Mouse (Mus musculus) lung, postnatal 0 days (tissue): Measurements from ENCODE around the gene Cfdp1. TPM values are rescaled to one million over a fixed set of nuclear protein-coding genes. Genes with fewer than 3 reads are reported as not detected.

Experiments used
- ATAC-seq: fragments of 200-750 bp; cut with Nextera tagmentation; 2 replicates; pipeline ENCODE4 v1.8.0; 2017; ENCODE audit warnings: moderate library complexity
- DNase-seq: peaks from one replicate; pipeline ENCODE4 v3.0.0-alpha.2; 2016; ENCODE audit warnings: low spot score
- H3K27ac ChIP-seq: fragments of 300-500 bp; sonication (generic); 2 replicates; pipeline ENCODE4 v1.5.1; 2014; ENCODE audit warnings: antibody characterized with exemption, mild to moderate bottlenecking, low read length, mixed read lengths
- H3K27me3 ChIP-seq: fragments of 300-500 bp; sonication (generic); replicated peaks from 2 replicates; pipeline ENCODE4 v1.6.1; 2014; ENCODE audit warnings: low read length, mixed read lengths; ENCODE audit not compliant: insufficient read depth
- H3K36me3 ChIP-seq: fragments of 300-500 bp; sonication (generic); 2 replicates; pipeline ENCODE4 v1.6.1; 2014; ENCODE audit warnings: low read length, mixed read lengths; ENCODE audit not compliant: insufficient read depth
- H3K4me1 ChIP-seq: fragments of 300-500 bp; sonication (generic); 2 replicates; pipeline ENCODE4 v1.6.1; 2014; ENCODE audit warnings: antibody characterized with exemption, low read depth, low read length, mixed read lengths; ENCODE audit not compliant: insufficient read depth
- H3K4me2 ChIP-seq: fragments of 300-500 bp; sonication (generic); replicated peaks from 2 replicates; pipeline ENCODE4 v1.6.1; 2014; ENCODE audit warnings: low read depth, mild to moderate bottlenecking, low read length, moderate library complexity, mixed read lengths
- H3K4me3 ChIP-seq: fragments of 300-500 bp; sonication (generic); 2 replicates; pipeline ENCODE4 v1.5.1; 2014; ENCODE audit warnings: low read depth, low read length
- H3K9ac ChIP-seq: fragments of 300-500 bp; sonication (generic); replicated peaks from 2 replicates; pipeline ENCODE4 v1.6.1; 2014; ENCODE audit warnings: low read depth, mild to moderate bottlenecking
- H3K9me3 ChIP-seq: fragments of 300-500 bp; sonication (generic); 2 replicates; pipeline ENCODE4 v1.6.1; 2016; ENCODE audit warnings: low read length, mixed read lengths
- CTCF ChIP-seq: IDR thresholded peaks from 2 replicates; pipeline ENCODE4 v1.5.1; 2016; ENCODE audit warnings: antibody characterized with exemption, mild to moderate bottlenecking
- EP300 ChIP-seq: IDR thresholded peaks from 2 replicates; pipeline ENCODE4 v1.6.1; 2016; ENCODE audit warnings: antibody characterized with exemption, mild to moderate bottlenecking, control low read depth
- WGBS: fragments of 180-500 bp; shearing (Covaris S2); extraction: QIAGEN DNeasy Blood & Tissue Kit; methylation state at CpG from one replicate; pipeline ENCODE4 v1.1.7; 2014; 5-methylcytosine and 5-hydroxymethylcytosine counted together
- polyA plus RNA-seq: library from polyadenylated mRNA; unstranded; fragments of >200 nt; fragmentation: Nextera tagmentation; extraction: Ambion mirVana; gene quantifications from 2 replicates; pipeline ENCODE4 v1.2.1, GENCODE M21; 2015

The Cfdp1 gene
- polyA plus RNA-seq, 1 experiment from 2014 or later, result 93.9 TPM

GRCm38 (mm10) chr8:111768651-111769050 lies 85.4 kb downstream of the Cfdp1 start:
- ATAC-seq, result no peak
- Histone ChIP-seq H3K36me3 (no peaks in the 10 kb centered on the region; the same call in 1 of the 2 replicates), H3K9ac (no peak overlapping the region), H3K9me3 (no peaks in the 10 kb centered on the region), H3K27me3 (no peaks in the 10 kb centered on the region), H3K4me3 (no peak overlapping the region), H3K27ac (no peak overlapping the region), H3K4me2 (no peak overlapping the region), H3K4me1 (no peaks in the 10 kb centered on the region)
- 84% methylated on average over 6 of the region's 6 CpGs for WGBS
- no peak for DNase-seq
- TF ChIP-seq EP300 (no peak), CTCF (no peak)

GRCm38 (mm10) chr8:111765616-111766015 lies 88.5 kb downstream of the Cfdp1 start:
- no peaks in the 10 kb centered on the region for H3K27me3 ChIP-seq
- no peak overlapping the region for H3K4me2 ChIP-seq
- no peak overlapping the region for H3K9ac ChIP-seq
- H3K4me1 ChIP-seq, result no peaks in the 10 kb centered on the region
- DNase-seq (no peak), ATAC-seq (no peak)
- 81% methylated on average over 4 of the region's 4 CpGs for WGBS
- TF ChIP-seq CTCF (no peak), EP300 (no peak)
- H3K9me3 ChIP-seq, result no peaks in the 10 kb centered on the region
- no peak overlapping the region for H3K27ac ChIP-seq
- H3K36me3 ChIP-seq, result no peaks in the 10 kb centered on the region; the same call in 1 of the 2 replicates
- no peak overlapping the region for H3K4me3 ChIP-seq

- Histone ChIP-seq H3K36me3 (no peaks in the 10 kb centered on the region; the same call in 1 of the 2 replicates), H3K4me2 (no peak overlapping the region), H3K9ac (no peak overlapping the region), H3K27ac (no peak overlapping the region), H3K9me3 (no peaks in the 10 kb centered on the region), H3K4me3 (no peak overlapping the region), H3K4me1 (no peaks in the 10 kb centered on the region), H3K27me3 (no peaks in the 10 kb centered on the region)
- DNase-seq (no peak), ATAC-seq (no peak)
- 95% methylated on average over 9 of the region's 9 CpGs for WGBS
- TF ChIP-seq CTCF (no peak), EP300 (no peak)
These were observed 89.0 kb downstream of the Cfdp1 start for GRCm38 (mm10) chr8:111765096-111765495.

DNA sequence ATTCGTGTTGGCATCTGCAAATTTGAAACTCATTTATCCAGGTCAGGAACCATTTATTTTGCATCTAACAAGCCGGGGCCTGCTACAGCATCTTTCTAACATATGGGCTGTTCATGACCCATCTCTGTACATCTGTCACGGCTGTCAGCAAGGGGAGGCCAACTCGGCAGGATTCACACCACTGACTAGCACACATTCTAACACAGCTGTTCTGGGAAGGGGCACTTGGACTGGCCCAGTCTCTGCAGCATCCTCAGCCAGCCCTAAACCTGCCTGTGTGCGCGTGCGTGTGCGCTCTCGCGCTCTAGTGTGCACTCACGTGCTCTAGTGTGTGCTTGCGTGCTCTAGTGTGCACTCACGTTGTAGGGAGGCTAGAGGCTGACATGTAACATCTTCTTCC lies 93.4 kb downstream of the Cfdp1 start:
- no peak overlapping the region for H3K9ac ChIP-seq
- H3K27ac ChIP-seq, result no peak overlapping the region
- H3K4me3 ChIP-seq, result no peak overlapping the region
- no peak for DNase-seq
- H3K27me3 ChIP-seq, result no peaks in the 10 kb centered on the region
- ATAC-seq, result no peak
- no peaks in the 10 kb centered on the region for H3K4me1 ChIP-seq
- H3K4me2 ChIP-seq, result no peak overlapping the region
- WGBS, result 81% methylated on average over 13 of the region's 13 CpGs
- no peaks in the 10 kb centered on the region for H3K36me3 ChIP-seq
- H3K9me3 ChIP-seq, result no peaks in the 10 kb centered on the region
- TF ChIP-seq EP300, result no peak
- no peak for TF ChIP-seq CTCF

DNA sequence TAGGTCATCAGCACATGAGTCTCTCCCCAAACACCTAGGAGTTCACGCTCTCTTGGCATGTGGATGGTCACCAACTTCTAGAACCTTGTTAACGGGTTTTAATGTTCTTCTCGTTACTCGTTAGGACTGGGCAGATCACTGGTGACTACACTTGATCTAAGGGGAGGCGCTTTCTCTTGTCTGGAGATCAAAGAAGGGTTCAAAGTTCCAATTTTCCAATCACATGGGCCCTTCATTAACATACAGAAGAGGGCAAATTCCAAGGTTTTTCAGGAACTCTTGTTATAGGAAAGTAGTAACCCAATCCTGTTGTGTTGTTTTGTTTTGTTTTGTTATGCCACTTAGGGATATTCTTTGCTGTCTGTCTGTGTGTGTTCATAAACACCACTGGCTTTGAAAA lies 95.3 kb downstream of the Cfdp1 start:
- Histone ChIP-seq H3K27ac (no peak overlapping the region), H3K9ac (no peak overlapping the region), H3K4me2 (no peak overlapping the region), H3K27me3 (no peaks in the 10 kb centered on the region), H3K4me3 (no peak overlapping the region), H3K36me3 (no peaks in the 10 kb centered on the region), H3K9me3 (no peaks in the 10 kb centered on the region), H3K4me1 (peaks cover 4% of the 10 kb centered on the region)
- no peak for ATAC-seq
- no peak for DNase-seq
- TF ChIP-seq EP300, result no peak
- no peak for TF ChIP-seq CTCF
- 89% methylated on average over 5 of the region's 5 CpGs for WGBS

DNA sequence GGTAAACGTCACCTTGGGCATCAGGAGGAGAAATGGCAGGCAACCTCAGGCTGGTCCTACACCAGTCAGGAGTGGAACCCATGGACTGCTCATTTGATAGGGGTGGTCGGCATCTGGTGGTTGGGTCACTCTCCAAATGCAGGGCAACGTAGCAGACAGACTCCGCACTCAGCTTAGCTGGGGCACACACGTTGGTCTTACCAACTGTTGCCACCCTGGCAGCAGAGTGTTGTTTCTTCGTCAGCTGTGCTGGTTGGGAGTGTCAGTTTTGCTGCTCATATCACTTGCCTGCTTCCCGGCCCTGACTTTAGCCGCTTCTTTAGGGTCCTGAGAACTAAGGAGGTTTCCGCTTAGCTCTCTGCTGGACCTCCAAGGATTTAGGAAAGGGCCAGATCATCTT lies 96.5 kb downstream of the Cfdp1 start:
- DNase-seq (no peak), ATAC-seq (no peak)
- WGBS, result 90% methylated on average over 9 of the region's 9 CpGs
- Histone ChIP-seq H3K27ac (no peak overlapping the region), H3K4me1 (peaks cover 4% of the 10 kb centered on the region), H3K9me3 (no peaks in the 10 kb centered on the region), H3K36me3 (no peaks in the 10 kb centered on the region), H3K9ac (no peak overlapping the region), H3K4me2 (no peak overlapping the region), H3K27me3 (no peaks in the 10 kb centered on the region), H3K4me3 (no peak overlapping the region)
- TF ChIP-seq EP300 (no peak), CTCF (no peak)

DNA sequence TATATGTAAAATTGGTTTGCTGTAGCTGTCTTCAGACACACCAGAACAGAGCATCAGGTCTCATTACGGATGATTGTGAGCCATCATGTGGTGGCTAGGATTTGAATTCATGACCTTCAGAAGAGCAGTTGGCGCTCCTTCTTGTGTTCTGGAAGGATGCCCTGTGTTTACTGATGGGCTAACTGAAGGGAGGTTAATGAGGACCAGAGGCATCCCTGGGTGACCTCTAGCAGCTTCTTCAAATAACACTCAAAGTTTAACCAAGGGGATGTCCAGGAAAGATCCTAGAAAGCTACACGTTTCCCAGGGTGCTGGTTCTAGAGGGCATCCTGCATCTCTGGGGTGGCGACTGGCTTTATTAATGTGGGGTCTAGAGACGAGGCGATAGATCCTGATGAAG lies 99.4 kb downstream of the Cfdp1 start:
- WGBS, result 69% methylated on average over 6 of the region's 6 CpGs

More for the DNA sequence above, 99.4 kb downstream of the Cfdp1 start:
- H3K27ac ChIP-seq, result no peak overlapping the region
- no peak for TF ChIP-seq EP300
- TF ChIP-seq CTCF, result no peak
- no peak overlapping the region for H3K4me2 ChIP-seq
- no peak overlapping the region for H3K4me3 ChIP-seq
- DNase-seq, result no peak
- H3K9me3 ChIP-seq, result no peaks in the 10 kb centered on the region
- ATAC-seq, result no peak
- H3K36me3 ChIP-seq, result no peaks in the 10 kb centered on the region
- H3K27me3 ChIP-seq, result no peaks in the 10 kb centered on the region
- H3K4me1 ChIP-seq, result peaks cover 4% of the 10 kb centered on the region
- H3K9ac ChIP-seq, result 0 out of 2 replicates have a peak overlapping the region, but pooled peaks have one; percentile 34
